Mouse (Mus musculus): Measurements from ENCODE around the gene Dmrt1. TPM values are rescaled to one million over a fixed set of nuclear protein-coding genes. Genes with fewer than 3 reads are reported as not detected.

The Dmrt1 gene
- total RNA-seq, 1 experiment from 2014 or later, result not detected

Other genes starting within 250 kb of the Dmrt1 start
- gene Dmrt3, start 104.7 kb downstream of the Dmrt1 start, total RNA-seq (2017), result 0.35 TPM in 1 of 2 replicates, not detected in the other
- 0.25 TPM in 1 of 2 replicates, not detected in the other for gene Dmrt2, start 166.8 kb downstream of the Dmrt1 start, total RNA-seq (2017)